Mouse (Mus musculus) monocyte, adult 2 months (primary cell): ENCODE data around the gene Maob.

Experiments used
- DNase-seq, 2 experiments: peaks; one replicate each; pipeline ENCODE4 v3.0.0; 2022; ENCODE audit warnings: low spot score in 2 of 2, low read depth in 1 of 2

The Maob gene

GRCm38 (mm10) chrX:16817261-16817769 is at the start of gene Maob:
Gene Maob (minus strand): TSS chrX:16817366.
- DNase-seq = no peak

- no peak for DNase-seq
Observed at GRCm38 (mm10) chrX:16860244-16860643, 43.1 kb upstream of the Maob start.

- DNase-seq = no peak
Observed at GRCm38 (mm10) chrX:16846034-16846433, 28.9 kb upstream of the Maob start.

- DNase-seq = no peak
Observed at GRCm38 (mm10) chrX:16841443-16841842, 24.3 kb upstream of the Maob start.

GRCm38 (mm10) chrX:16837293-16837692 is 20.1 kb upstream of the Maob start:
- no peak for DNase-seq

- no peak for DNase-seq
Observed at GRCm38 (mm10) chrX:16836488-16837082, 19.4 kb upstream of the Maob start.

- DNase-seq = no peak
Observed at GRCm38 (mm10) chrX:16826028-16826427, 8.9 kb upstream of the Maob start.

GRCm38 (mm10) chrX:16815965-16816364 is 1.2 kb downstream of the Maob start:
- no peak for DNase-seq

- no peak for DNase-seq
Observed at GRCm38 (mm10) chrX:16812080-16812479, 5.1 kb downstream of the Maob start.

GRCm38 (mm10) chrX:16767453-16767852 is 49.7 kb downstream of the Maob start:
- DNase-seq = no peak

- no peak for DNase-seq
Observed at GRCm38 (mm10) chrX:16766156-16766555, 51.0 kb downstream of the Maob start.

- DNase-seq = no peak
Observed at GRCm38 (mm10) chrX:16761430-16761829, 55.7 kb downstream of the Maob start.

- no peak for DNase-seq
Observed at GRCm38 (mm10) chrX:16754761-16755160, 62.4 kb downstream of the Maob start.

- DNase-seq = no peak
Observed at GRCm38 (mm10) chrX:16748932-16749331, 68.2 kb downstream of the Maob start.

GRCm38 (mm10) chrX:16714033-16714432 is 103.1 kb downstream of the Maob start:
- no peak for DNase-seq

- DNase-seq = no peak
Observed at GRCm38 (mm10) chrX:16706094-16706493, 111.1 kb downstream of the Maob start.
